Mouse (Mus musculus): ENCODE measurements around the gene Lrrc74a.
A peak's percentile ranks its signal among the peaks of the same experiment; 100 is the strongest.

Lrrc74a gene

GRCm38 (mm10) chr12:86786149-86787019 lies 52.2 kb downstream of the Lrrc74a start:
- no peak for DNase-seq

GRCm38 (mm10) chr12:86787020-86787553 lies 52.9 kb downstream of the Lrrc74a start:
- no peak for DNase-seq

- DNase-seq = no peak
Observed at GRCm38 (mm10) chr12:86790100-86790848, 56.1 kb downstream of the Lrrc74a start.

GRCm38 (mm10) chr12:86790849-86791127 lies 56.6 kb downstream of the Lrrc74a start:
- DNase-seq = no peak

GRCm38 (mm10) chr12:86791987-86792386 lies 57.8 kb downstream of the Lrrc74a start:
- no peak for DNase-seq

- no peak for DNase-seq
Observed at GRCm38 (mm10) chr12:86793830-86794229, 59.7 kb downstream of the Lrrc74a start.

- DNase-seq = no peak
Observed at GRCm38 (mm10) chr12:86794331-86794730, 60.2 kb downstream of the Lrrc74a start.

GRCm38 (mm10) chr12:86795076-86795837 lies 61.1 kb downstream of the Lrrc74a start:
- no peak for DNase-seq

GRCm38 (mm10) chr12:86795838-86796232 lies 61.7 kb downstream of the Lrrc74a start:
- DNase-seq = peak in 1 of 2 experiments; percentile 69

- DNase-seq = no peak
Observed at GRCm38 (mm10) chr12:86796351-86796750, 62.2 kb downstream of the Lrrc74a start.

GRCm38 (mm10) chr12:86797771-86798170 lies 63.6 kb downstream of the Lrrc74a start:
- no peak for DNase-seq

GRCm38 (mm10) chr12:86798773-86799540 lies 64.8 kb downstream of the Lrrc74a start:
- peak in 1 of 2 experiments; percentile 63 for DNase-seq

- DNase-seq = no peak
Observed at GRCm38 (mm10) chr12:86799786-86800185, 65.6 kb downstream of the Lrrc74a start.

- no peak for DNase-seq
Observed at GRCm38 (mm10) chr12:86800336-86800735, 66.2 kb downstream of the Lrrc74a start.

GRCm38 (mm10) chr12:86800765-86801147 lies 66.6 kb downstream of the Lrrc74a start:
- DNase-seq = peak in 1 of 2 experiments; percentile 35

GRCm38 (mm10) chr12:86801148-86802004 lies 67.2 kb downstream of the Lrrc74a start:
- DNase-seq = peak in 1 of 2 experiments; percentile 62

GRCm38 (mm10) chr12:86802005-86802671 lies 68.0 kb downstream of the Lrrc74a start:
- peak in 1 of 2 experiments; percentile 39 for DNase-seq

- DNase-seq = no peak
Observed at GRCm38 (mm10) chr12:86802899-86803298, 68.7 kb downstream of the Lrrc74a start.

GRCm38 (mm10) chr12:86803651-86804307 lies 69.6 kb downstream of the Lrrc74a start:
- DNase-seq = peak in 1 of 2 experiments; percentile 26

GRCm38 (mm10) chr12:86804308-86804700 lies 70.1 kb downstream of the Lrrc74a start:
- DNase-seq = no peak

Data from thymus, adult 18-20 months (tissue).